Mouse (Mus musculus) gastrocnemius, adult 2 months (tissue): ENCODE results near the gene Rnf4. TPM values are rescaled to one million over a fixed set of nuclear protein-coding genes. Genes with fewer than 3 reads are reported as not detected.

ENCODE experiments used
- DNase-seq: peaks from one replicate; pipeline ENCODE4 v3.0.0; 2022
- H3K27ac ChIP-seq: fragments of 200-600 bp; 2 replicates; pipeline ENCODE4 v1.8.1; 2022; ENCODE audit warnings: mild to moderate bottlenecking
- H3K4me3 ChIP-seq: fragments of 200-600 bp; 2 replicates; pipeline ENCODE4 v1.8.1; 2022; ENCODE audit warnings: mild to moderate bottlenecking, moderate library complexity
- CTCF ChIP-seq: fragments of 200-600 bp; IDR thresholded peaks from 2 replicates; pipeline ENCODE4 v1.8.1; 2022; ENCODE audit warnings: antibody characterized with exemption, mild to moderate bottlenecking, moderate library complexity
- intact Hi-C: fragments of 180-260 bp; cut with DNase I; formaldehyde crosslinking; loops from one replicate; pipeline ENCODE4 v1.15.1; 2025
- long read RNA-seq, 2 experiments: library from polyadenylated mRNA; stranded (forward); transcript quantifications; one replicate each; pipeline ENCODE4 v2.0.0; 2021
- total RNA-seq, 2 experiments: library from RNA; stranded (reverse); gene quantifications; 2 replicates each; pipeline ENCODE4 v1.2.3; 2021

The Rnf4 gene
- total RNA-seq = 10 to 100 TPM; 16.5 to 19.8 TPM
- long read RNA-seq, experiment 1, full-length matches to known transcripts = 2 of 2 reads
- long read RNA-seq, experiment 1, partial matches to known transcripts = 0 of 2 reads
- long read RNA-seq, experiment 1, other reads (novel, unspliced or antisense) = 0 of 2 reads
- long read RNA-seq, experiment 2, partial matches to known transcripts = 0 of 2 reads
- long read RNA-seq, experiment 2, other reads (novel, unspliced or antisense) = 2 of 2 reads

DNA sequence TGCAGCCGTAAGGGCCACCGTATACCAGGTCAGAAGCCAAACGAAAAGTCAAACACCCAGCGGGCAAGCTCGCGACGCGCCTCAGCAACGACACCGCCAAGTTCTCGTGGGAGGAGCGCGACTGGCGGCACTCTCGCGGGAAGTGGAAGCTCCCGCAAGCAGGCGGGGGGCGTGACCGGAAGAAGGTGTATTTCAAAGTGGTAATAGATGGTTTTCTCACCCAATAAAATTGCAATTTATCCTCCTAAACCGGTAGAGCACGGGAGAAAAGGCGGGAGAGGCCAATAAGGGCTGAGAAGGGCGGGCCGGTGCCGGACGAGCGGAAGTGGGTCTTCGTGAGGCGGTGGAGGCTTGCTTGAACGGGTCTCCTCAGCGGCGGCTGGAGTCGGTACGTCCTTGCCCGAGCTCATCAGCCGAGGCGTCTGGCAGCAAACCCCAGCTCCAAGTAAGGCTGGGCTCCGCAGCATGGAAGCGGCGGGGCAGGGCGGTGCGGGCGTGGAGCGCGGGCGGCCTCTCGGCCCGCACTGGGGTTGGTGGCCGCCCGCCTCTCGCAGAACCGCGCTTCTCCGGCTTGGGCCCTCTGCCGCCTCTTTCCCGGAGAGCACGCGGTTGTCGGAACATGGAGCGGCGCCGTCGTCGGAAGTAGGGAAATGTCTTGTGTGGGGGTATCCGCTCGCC is at the start of gene Rnf4:
TSS of gene Rnf4 (plus strand) at position 193 of the 678 bp plus-strand sequence.
- peak within 1 kb of the TSS; percentile 93 for H3K27ac ChIP-seq
- no peak for TF ChIP-seq CTCF
- H3K4me3 ChIP-seq = peak within 1 kb of the TSS; percentile 99
- DNase-seq = peak; percentile 99
- intact Hi-C loops = loop anchor here (2.0 to 10.0 kb wide), 2 partner anchors 33 to 179 kb away; partner anchors contain the start of genes Fam193a and Tnip2

- Histone ChIP-seq H3K4me3 (peak overlapping the region; percentile 81), H3K27ac (0 out of 2 replicates have a peak overlapping the region, but pooled peaks have one; percentile 8)
- no peak for TF ChIP-seq CTCF
- intact Hi-C loops = no loop called here
- no peak for DNase-seq
Measured at GRCm38 (mm10) chr5:34286516-34286915, 49.6 kb upstream of the Rnf4 start.

DNA sequence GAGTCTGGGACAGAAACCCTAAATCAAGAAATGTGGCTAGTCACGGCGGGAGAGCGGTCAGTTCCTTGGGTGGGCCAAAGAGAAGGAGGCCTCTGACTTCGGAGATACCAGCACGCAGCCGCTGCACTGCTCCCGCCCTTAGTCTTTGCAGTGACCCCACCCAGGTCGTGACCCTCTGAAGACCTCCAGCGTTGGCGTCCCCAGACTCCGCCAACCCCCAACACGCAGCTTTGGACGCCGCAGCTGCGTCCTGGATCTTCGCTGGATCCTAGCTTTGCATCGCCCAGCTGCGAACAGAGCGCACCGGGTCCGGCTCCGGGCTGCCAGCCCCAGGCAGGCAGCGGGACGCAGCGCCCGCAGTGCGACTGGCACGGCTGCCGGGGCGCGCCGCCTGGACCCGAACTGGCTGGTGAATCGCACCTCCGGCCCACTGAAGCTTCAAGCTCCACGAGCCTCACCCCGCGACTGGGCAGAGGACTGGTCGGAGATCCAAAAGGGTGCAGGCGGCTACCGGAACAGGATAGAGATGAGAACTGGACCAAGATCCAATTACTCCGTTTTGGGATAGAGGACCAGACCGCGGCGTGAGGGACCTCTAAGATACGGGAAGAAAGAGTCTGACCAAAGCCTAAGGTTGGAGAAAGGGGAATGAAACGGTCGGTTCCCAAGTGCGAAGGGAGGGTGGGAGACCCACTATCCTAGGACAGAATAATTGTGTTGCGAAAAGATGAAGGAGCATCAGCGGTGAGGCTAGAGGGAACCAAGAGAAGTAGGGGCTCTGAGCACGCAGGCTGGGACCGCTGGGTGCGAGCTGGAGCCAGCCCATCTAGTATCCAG is 48.9 kb upstream of the Rnf4 start:
- H3K4me3 ChIP-seq = peak overlapping the region; percentile 81
- DNase-seq = no peak
- intact Hi-C loops = no loop called here

DNA sequence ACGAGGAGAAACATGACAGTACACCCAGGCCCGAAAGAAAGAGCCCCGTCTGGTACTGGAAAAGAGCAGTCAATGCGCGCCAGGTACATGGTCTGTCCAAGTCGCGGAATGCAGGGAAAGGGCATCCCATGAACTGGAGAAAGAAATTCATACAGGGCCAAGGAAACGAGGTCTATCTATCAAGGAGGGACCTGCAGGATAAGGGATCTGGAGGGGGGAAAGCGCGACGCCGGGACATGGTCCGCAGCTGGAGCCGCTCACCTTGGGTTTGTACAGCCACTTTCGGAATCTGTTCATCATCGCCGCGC is 48.3 kb upstream of the Rnf4 start:
- intact Hi-C loops = no loop called here
- DNase-seq = no peak
- H3K27ac ChIP-seq = no peak overlapping the region
- peak overlapping the region; percentile 81 for H3K4me3 ChIP-seq
- no peak for TF ChIP-seq CTCF

More for the DNA sequence above, 48.9 kb upstream of the Rnf4 start:
- 0 out of 2 replicates have a peak overlapping the region, but pooled peaks have one; percentile 8 for H3K27ac ChIP-seq
- no peak for TF ChIP-seq CTCF

DNA sequence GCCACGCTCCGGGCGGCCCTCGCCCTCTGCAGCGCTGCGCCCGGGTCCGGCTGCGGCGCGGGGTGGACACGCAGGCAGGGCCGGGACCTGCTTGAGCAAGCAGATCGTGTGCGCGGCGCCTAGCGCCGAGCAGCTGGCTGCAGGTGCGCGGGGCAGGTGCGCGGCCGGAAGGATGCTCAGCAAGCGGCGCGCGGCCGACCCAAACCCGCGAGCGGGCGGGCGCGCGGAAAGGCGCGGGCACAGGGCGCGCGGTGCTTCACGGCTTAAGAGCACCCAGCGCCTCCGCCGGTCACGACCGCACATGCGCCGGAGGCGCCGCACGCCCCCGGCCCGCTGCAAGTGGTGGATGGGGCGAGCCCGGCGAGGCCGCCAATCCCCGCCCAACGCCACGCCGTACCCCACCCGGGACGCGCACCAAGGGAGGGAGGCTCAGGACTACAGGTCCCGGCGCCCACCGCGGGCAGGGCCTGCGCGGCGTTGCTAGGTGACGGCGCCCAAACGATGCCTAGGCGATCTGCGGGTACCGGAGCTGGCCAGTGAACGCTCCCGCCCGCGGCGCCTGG is 47.9 kb upstream of the Rnf4 start, which contains the start of the genes Zfyve28 and Cfap99:
TSS of gene Zfyve28 (minus strand) at position 296 of the 563 bp plus-strand sequence.
TSS of gene Cfap99 (plus strand) at position 447 of the 563 bp plus-strand sequence.
- peak within 1 kb of the TSS; percentile 81 for H3K4me3 ChIP-seq
- intact Hi-C loops = no loop called here
- no peak for TF ChIP-seq CTCF
- no peak within 1 kb of the TSS for H3K27ac ChIP-seq
- DNase-seq = peak; percentile 89

- intact Hi-C loops = no loop called here
- no peak overlapping the region for H3K4me3 ChIP-seq
- TF ChIP-seq CTCF = no peak
- DNase-seq = no peak
- no peak overlapping the region for H3K27ac ChIP-seq
Measured at GRCm38 (mm10) chr5:34289286-34289685, 46.8 kb upstream of the Rnf4 start.

GRCm38 (mm10) chr5:34293363-34293762 is 42.7 kb upstream of the Rnf4 start:
- Histone ChIP-seq H3K4me3 (no peak overlapping the region), H3K27ac (no peak overlapping the region)
- TF ChIP-seq CTCF = peak; percentile 24; the same call in 1 of the 2 replicates
- intact Hi-C loops = no loop called here
- no peak for DNase-seq

GRCm38 (mm10) chr5:34294696-34295095 is 41.4 kb upstream of the Rnf4 start:
- intact Hi-C loops = no loop called here
- Histone ChIP-seq H3K4me3 (no peak overlapping the region), H3K27ac (no peak overlapping the region)
- no peak for TF ChIP-seq CTCF
- DNase-seq = no peak

GRCm38 (mm10) chr5:34295141-34295540 is 40.9 kb upstream of the Rnf4 start:
- Histone ChIP-seq H3K27ac (peak overlapping the region; percentile 8; the same call in 1 of the 2 replicates), H3K4me3 (no peak overlapping the region)
- intact Hi-C loops = no loop called here
- peak; percentile 29 for DNase-seq
- TF ChIP-seq CTCF = no peak

DNA sequence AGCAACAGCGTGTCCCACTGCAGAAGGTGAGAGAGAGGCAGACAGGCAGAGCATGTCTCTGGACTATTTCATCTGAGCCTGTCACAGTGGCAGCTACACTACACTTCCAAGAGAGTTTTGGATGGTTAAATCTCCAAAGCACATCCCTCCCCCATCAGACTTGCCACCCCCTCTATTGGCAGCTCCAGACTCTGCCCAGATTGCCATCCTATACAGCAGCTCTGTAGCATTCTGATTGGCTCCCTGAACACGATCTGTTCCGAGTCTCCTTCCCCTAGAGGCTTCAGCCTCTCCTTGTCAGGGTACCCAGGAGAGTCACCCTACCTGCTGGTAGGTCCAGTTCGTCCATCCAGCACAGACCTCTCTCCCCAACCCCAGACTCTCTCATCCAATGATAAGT is 38.0 kb upstream of the Rnf4 start:
- TF ChIP-seq CTCF = no peak
- no peak for DNase-seq
- no peak overlapping the region for H3K27ac ChIP-seq
- intact Hi-C loops = no loop called here
- no peak overlapping the region for H3K4me3 ChIP-seq

DNA sequence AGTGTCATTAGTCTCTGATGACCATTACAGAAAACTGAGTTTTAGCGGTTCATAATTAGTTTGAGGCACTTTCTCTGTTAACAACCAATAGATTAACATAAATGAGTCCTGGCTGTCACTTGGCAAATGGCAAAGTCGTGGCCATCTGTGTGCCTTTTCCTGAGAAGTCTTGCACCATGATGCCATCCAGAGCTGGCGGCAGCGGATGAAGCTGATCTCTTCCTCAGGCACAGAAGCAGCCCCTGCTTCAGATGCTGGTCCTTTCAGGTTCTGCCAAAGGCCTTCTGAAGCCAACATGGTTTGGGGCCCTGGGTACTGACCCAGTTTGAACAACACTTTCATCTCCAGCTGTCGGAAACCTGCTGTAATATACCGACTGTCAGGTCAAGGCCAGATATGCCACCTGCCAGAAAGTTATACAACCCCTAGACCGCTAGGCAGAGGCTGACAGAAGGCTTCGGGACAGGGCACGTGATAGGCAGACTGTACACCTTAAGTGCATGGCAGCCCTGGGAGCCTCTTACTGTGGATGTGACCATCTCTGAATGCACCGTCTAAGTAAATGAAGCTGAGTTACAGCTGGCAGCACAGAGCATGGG is 37.1 kb upstream of the Rnf4 start:
- TF ChIP-seq CTCF = no peak
- Histone ChIP-seq H3K4me3 (no peak overlapping the region), H3K27ac (no peak overlapping the region)
- intact Hi-C loops = no loop called here
- no peak for DNase-seq

DNA sequence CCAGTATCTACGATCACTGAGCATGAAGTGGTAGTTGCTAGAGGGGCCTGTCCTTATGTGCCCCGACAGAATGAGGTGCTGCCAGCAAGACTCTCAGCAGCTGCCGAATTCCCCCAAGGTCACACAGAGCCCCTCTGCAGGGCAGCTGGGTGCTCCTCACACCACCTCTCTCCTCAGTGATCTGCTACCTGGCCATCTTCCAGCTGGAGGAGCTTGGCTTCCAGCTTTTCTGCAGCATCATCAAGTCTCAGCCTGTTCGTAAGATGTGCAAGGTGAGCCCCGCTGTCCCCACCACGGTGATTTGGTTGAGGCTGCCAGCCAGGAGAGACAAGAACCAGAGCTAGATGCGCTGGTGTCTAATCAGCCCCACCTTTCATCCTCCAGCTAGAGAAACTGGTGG is 33.7 kb upstream of the Rnf4 start:
- Histone ChIP-seq H3K4me3 (no peak overlapping the region), H3K27ac (no peak overlapping the region)
- no peak for DNase-seq
- TF ChIP-seq CTCF = no peak
- intact Hi-C loops = no loop called here
